Mouse (Mus musculus) kidney, adult 2 months (tissue): ENCODE data around the gene Fkbp4. TPM values are rescaled to one million over a fixed set of nuclear protein-coding genes. Genes with fewer than 3 reads are reported as not detected.

ENCODE experiments used
- DNase-seq: peaks from one replicate; pipeline ENCODE4 v3.0.0; 2021
- H3K27ac ChIP-seq: fragments of 200-500 bp; 2 replicates; pipeline ENCODE4 v1.5.1; 2012; ENCODE audit warnings: low read depth, low read length, control low read depth, inconsistent platforms; ENCODE audit not compliant: insufficient read depth
- H3K27me3 ChIP-seq: fragments of 200-500 bp; replicated peaks from 2 replicates; pipeline ENCODE4 v1.6.1; 2012; ENCODE audit warnings: mild to moderate bottlenecking, moderate library complexity, low read length, inconsistent platforms; ENCODE audit not compliant: control insufficient read depth, insufficient read depth
- H3K36me3 ChIP-seq: fragments of 200-500 bp; 2 replicates; pipeline ENCODE4 v1.6.1; 2012; ENCODE audit warnings: mild to moderate bottlenecking, moderate library complexity, low read length, inconsistent platforms; ENCODE audit not compliant: control insufficient read depth, insufficient read depth
- H3K4me1 ChIP-seq: fragments of 200-500 bp; 2 replicates; pipeline ENCODE4 v1.6.1; 2011; ENCODE audit warnings: low read length; ENCODE audit not compliant: control insufficient read depth, insufficient read depth
- H3K4me3 ChIP-seq: fragments of 200-500 bp; 2 replicates; pipeline ENCODE4 v1.5.1; 2011; ENCODE audit warnings: mild to moderate bottlenecking, low read depth, low read length, control low read depth; ENCODE audit not compliant: insufficient read depth
- CTCF ChIP-seq: fragments of 200-500 bp; conservative IDR thresholded peaks from 2 replicates; pipeline ENCODE4 v1.5.1; 2011; ENCODE audit warnings: low read depth, mild to moderate bottlenecking, control low read depth, low read length, moderate library complexity, mixed read lengths; ENCODE audit not compliant: insufficient read depth, insufficient read length
- POLR2A ChIP-seq: fragments of 200-500 bp; IDR thresholded peaks from one replicate; pipeline ENCODE4 v1.6.1; 2011; ENCODE audit warnings: low read depth, low read length, control low read depth
- WGBS: fragments of 180-500 bp; shearing (Covaris S2); methylation state at CpG from one replicate; pipeline ENCODE4 v1.1.7; 2018; 5-methylcytosine and 5-hydroxymethylcytosine counted together
- polyA plus RNA-seq: library from polyadenylated mRNA; depleted of rRNA; stranded (reverse); fragments of >200 nt; gene quantifications from 2 replicates; pipeline ENCODE4 v1.2.3, GENCODE M21; 2012

Fkbp4 gene
- polyA plus RNA-seq, 1 experiment = 166 TPM

DNA sequence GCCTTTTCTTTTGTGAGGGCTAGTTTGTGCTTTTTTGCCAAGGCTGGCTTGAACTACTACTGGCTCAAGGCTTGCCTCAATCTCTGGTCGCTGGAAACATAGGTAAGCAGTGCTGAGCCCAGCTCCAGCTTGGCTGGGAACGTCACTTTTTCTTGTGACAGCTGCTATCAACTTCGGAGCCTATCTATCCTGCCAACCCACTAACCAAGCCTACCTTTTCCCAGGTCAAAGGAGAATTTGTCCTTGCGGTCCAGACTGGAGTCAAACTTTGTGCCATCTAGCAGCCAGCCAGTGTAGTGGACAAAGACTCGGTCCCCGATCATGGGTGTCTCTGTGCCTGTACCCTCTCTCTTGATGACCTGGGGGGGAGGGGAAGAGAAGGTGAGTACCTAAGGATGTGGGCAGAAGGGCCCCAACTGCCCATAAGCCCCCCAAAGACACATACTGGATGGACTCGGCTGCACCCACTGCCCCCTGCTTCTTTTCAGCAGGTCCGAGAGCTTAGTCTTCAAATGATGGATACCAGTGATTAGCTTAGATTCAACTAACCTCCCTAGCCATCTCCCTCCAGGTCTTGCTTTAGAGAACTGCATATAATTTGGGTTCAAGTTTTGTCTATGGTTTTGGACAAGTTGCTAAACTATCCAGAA lies 2.0 kb downstream of the Fkbp4 start:
- TF ChIP-seq POLR2A (no peak), CTCF (no peak)
- WGBS = 76% methylated on average over 8 of the region's 8 CpGs
- DNase-seq = no peak
- peaks cover 10% of the 10 kb centered on the region; the same call in 1 of the 2 replicates for H3K36me3 ChIP-seq
- H3K4me1 ChIP-seq = peaks cover 6% of the 10 kb centered on the region
- H3K27ac ChIP-seq = no peak overlapping the region
- no peaks in the 10 kb centered on the region for H3K27me3 ChIP-seq
- H3K4me3 ChIP-seq = no peak overlapping the region

DNA sequence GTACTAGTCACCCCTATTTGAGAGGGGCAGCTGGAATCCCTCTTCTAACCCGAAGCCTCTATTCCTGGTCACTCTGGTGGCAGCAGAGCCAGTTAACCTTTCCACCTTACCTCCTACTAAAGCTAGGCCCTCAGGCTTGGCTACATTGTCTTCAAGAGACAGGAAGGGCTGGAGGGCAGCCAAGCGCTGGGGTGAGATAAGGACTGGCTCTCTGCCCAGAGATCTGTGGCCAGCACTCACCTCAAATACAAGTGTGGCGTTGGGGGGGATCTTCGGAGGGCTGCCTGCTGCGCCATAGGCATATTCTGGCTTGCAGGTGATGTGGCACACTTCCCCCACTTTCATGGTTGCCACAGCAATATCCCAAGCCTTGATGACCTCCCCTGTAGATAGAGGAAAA lies 3.0 kb downstream of the Fkbp4 start:
- H3K27ac ChIP-seq = no peak overlapping the region

DNA sequence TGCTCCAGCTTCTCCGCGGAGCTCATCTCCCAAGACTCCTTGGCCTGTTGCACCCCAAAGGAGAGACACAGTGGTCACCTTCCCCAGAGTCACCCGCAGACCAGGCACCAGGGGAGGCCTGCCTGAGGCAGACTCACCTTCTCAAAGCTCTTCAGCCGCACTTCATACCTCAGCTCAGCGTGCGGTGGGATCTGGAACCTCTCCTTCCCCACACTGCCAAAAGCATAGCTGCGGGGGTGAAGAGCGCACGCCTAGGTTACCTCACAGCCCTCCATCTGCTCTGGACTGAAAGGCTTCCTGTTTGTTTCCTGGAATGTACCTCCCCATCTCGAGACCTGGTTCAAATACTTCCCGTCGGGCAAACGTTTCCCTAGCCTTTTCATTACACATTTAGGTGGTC lies 4.9 kb downstream of the Fkbp4 start:
- Histone ChIP-seq H3K27me3 (no peaks in the 10 kb centered on the region), H3K27ac (no peak overlapping the region), H3K4me3 (no peak overlapping the region), H3K36me3 (peaks cover 10% of the 10 kb centered on the region; the same call in 1 of the 2 replicates), H3K4me1 (peaks cover 6% of the 10 kb centered on the region; the same call in 1 of the 2 replicates)
- 89% methylated on average over 13 of the region's 13 CpGs for WGBS
- no peak for DNase-seq
- no peak for TF ChIP-seq CTCF
- TF ChIP-seq POLR2A = no peak

More for the DNA sequence above, 3.0 kb downstream of the Fkbp4 start:
- Histone ChIP-seq H3K27me3 (no peaks in the 10 kb centered on the region), H3K4me3 (no peak overlapping the region), H3K36me3 (peaks cover 10% of the 10 kb centered on the region; the same call in 1 of the 2 replicates), H3K4me1 (peaks cover 6% of the 10 kb centered on the region)
- 20% methylated on average over 5 of the region's 5 CpGs for WGBS
- DNase-seq = peak; percentile 94
- TF ChIP-seq CTCF (no peak), POLR2A (no peak)

- WGBS = 57% methylated on average over 13 of the region's 13 CpGs
- TF ChIP-seq POLR2A (no peak), CTCF (no peak)
- Histone ChIP-seq H3K27ac (no peak overlapping the region), H3K4me1 (peaks cover 6% of the 10 kb centered on the region; the same call in 1 of the 2 replicates), H3K4me3 (no peak overlapping the region), H3K27me3 (no peaks in the 10 kb centered on the region), H3K36me3 (peaks cover 10% of the 10 kb centered on the region; the same call in 1 of the 2 replicates)
- peak; percentile 50 for DNase-seq
These were observed 6.0 kb downstream of the Fkbp4 start for GRCm38 (mm10) chr6:128432356-128432915.

- TF ChIP-seq POLR2A (no peak), CTCF (no peak)
- H3K36me3 ChIP-seq = peaks cover 10% of the 10 kb centered on the region; the same call in 1 of the 2 replicates
- peaks cover 6% of the 10 kb centered on the region; the same call in 1 of the 2 replicates for H3K4me1 ChIP-seq
- no peak overlapping the region for H3K27ac ChIP-seq
- 82% methylated on average over 6 of the region's 6 CpGs for WGBS
- H3K4me3 ChIP-seq = no peak overlapping the region
- no peaks in the 10 kb centered on the region for H3K27me3 ChIP-seq
- no peak for DNase-seq
These were observed 8.7 kb downstream of the Fkbp4 start for GRCm38 (mm10) chr6:128429826-128430225.

DNA sequence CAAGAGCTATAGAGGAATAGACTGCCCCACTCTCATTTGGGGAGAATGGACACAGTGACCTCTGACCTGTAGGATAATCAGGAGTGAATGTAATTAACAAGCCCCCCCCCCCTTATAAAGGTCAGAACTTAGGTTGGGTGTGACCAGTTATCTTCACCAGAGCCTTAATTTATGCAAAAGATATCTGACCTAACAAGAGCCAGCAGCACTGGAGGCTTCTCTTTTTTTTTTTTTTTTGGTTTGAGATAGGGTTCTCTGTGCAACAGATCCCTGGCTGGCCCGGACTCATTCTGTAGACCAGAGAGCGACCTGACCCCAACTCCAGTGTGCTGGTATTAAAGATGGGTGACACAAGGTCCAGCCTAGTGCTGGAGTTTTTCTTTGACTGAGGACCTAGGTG lies 9.2 kb downstream of the Fkbp4 start:
- peaks cover 10% of the 10 kb centered on the region; the same call in 1 of the 2 replicates for H3K36me3 ChIP-seq
- WGBS = 96% methylated on average over 2 of the region's 2 CpGs
- no peak for DNase-seq
- peaks cover 6% of the 10 kb centered on the region; the same call in 1 of the 2 replicates for H3K4me1 ChIP-seq
- no peaks in the 10 kb centered on the region for H3K27me3 ChIP-seq
- H3K4me3 ChIP-seq = no peak overlapping the region
- TF ChIP-seq POLR2A (no peak), CTCF (no peak)
- H3K27ac ChIP-seq = no peak overlapping the region

GRCm38 (mm10) chr6:128427571-128427970 lies 10.9 kb downstream of the Fkbp4 start:
- peaks cover 5% of the 10 kb centered on the region; the same call in 1 of the 2 replicates for H3K36me3 ChIP-seq
- WGBS = 92% methylated on average over 5 of the region's 5 CpGs
- no peaks in the 10 kb centered on the region for H3K27me3 ChIP-seq

More at GRCm38 (mm10) chr6:128427571-128427970, 10.9 kb downstream of the Fkbp4 start:
- Histone ChIP-seq H3K4me3 (no peak overlapping the region), H3K4me1 (peaks cover 8% of the 10 kb centered on the region; the same call in 1 of the 2 replicates), H3K27ac (no peak overlapping the region)
- no peak for DNase-seq
- TF ChIP-seq POLR2A (no peak), CTCF (no peak)
